Mouse (Mus musculus) cerebellum, postnatal 25 days (tissue): ENCODE data around the gene Mrpl54.

Experiments
- DNase-seq, 2 experiments: peaks; one replicate each; pipeline ENCODE4 v3.0.0; 2021; ENCODE audit warnings: mixed read lengths in 2 of 2

Mrpl54 gene

GRCm38 (mm10) chr10:81293334-81294030 is 26.7 kb upstream of the Mrpl54 start:
- peak; percentile 29 to 48 for DNase-seq

- peak; percentile 99 for DNase-seq
Observed at GRCm38 (mm10) chr10:81292554-81293333, 26.0 kb upstream of the Mrpl54 start, which contains the start of gene Pip5k1c. TSS of gene Pip5k1c (plus strand) at chr10:81292963.

GRCm38 (mm10) chr10:81291511-81292104 is 24.9 kb upstream of the Mrpl54 start, which contains the start of gene Tjp3:
TSS of gene Tjp3 (minus strand) at chr10:81291581.
- no peak for DNase-seq

- DNase-seq: no peak
Observed at GRCm38 (mm10) chr10:81290698-81291460, 24.1 kb upstream of the Mrpl54 start.

GRCm38 (mm10) chr10:81289811-81290210 is 23.1 kb upstream of the Mrpl54 start:
- no peak for DNase-seq

GRCm38 (mm10) chr10:81289278-81289677 is 22.5 kb upstream of the Mrpl54 start:
- DNase-seq: peak; percentile 75 to 80

- DNase-seq: peak; percentile 60 to 80
Observed at GRCm38 (mm10) chr10:81288601-81289000, 21.9 kb upstream of the Mrpl54 start.

GRCm38 (mm10) chr10:81287513-81288157 is 20.9 kb upstream of the Mrpl54 start:
- peak; percentile 62 to 79 for DNase-seq

GRCm38 (mm10) chr10:81286586-81286985 is 19.9 kb upstream of the Mrpl54 start:
- no peak for DNase-seq

GRCm38 (mm10) chr10:81285694-81286450 is 19.1 kb upstream of the Mrpl54 start:
- DNase-seq: peak; percentile 90 to 96

- peak in 1 of 2 experiments; percentile 45 for DNase-seq
Observed at GRCm38 (mm10) chr10:81284719-81285118, 18.0 kb upstream of the Mrpl54 start.

GRCm38 (mm10) chr10:81284189-81284588 is 17.5 kb upstream of the Mrpl54 start:
- no peak for DNase-seq

- no peak for DNase-seq
Observed at GRCm38 (mm10) chr10:81279496-81279895, 12.8 kb upstream of the Mrpl54 start.

GRCm38 (mm10) chr10:81277676-81278075 is 10.9 kb upstream of the Mrpl54 start:
- DNase-seq: peak; percentile 45 to 68

- no peak for DNase-seq
Observed at GRCm38 (mm10) chr10:81273842-81274241, 7.1 kb upstream of the Mrpl54 start.

GRCm38 (mm10) chr10:81272356-81272755 is 5.6 kb upstream of the Mrpl54 start:
- DNase-seq: peak in 1 of 2 experiments; percentile 43

GRCm38 (mm10) chr10:81268643-81269412 is 2.1 kb upstream of the Mrpl54 start:
- DNase-seq: peak in 1 of 2 experiments; percentile 39

- peak; percentile 84 to 88 for DNase-seq
Observed at GRCm38 (mm10) chr10:81268056-81268455, 1.3 kb upstream of the Mrpl54 start.

GRCm38 (mm10) chr10:81265540-81265939 is 1.2 kb downstream of the Mrpl54 start:
- peak in 1 of 2 experiments; percentile 43 for DNase-seq

GRCm38 (mm10) chr10:81261025-81261424 is 5.7 kb downstream of the Mrpl54 start:
- DNase-seq: no peak
